Mouse (Mus musculus): ENCODE data around the gene Card10. TPM values are rescaled to one million over a fixed set of nuclear protein-coding genes. Genes with fewer than 3 reads are reported as not detected.

Gene Card10
- polyA plus RNA-seq, 2 experiments from 2014 or later: not detected

DNA sequence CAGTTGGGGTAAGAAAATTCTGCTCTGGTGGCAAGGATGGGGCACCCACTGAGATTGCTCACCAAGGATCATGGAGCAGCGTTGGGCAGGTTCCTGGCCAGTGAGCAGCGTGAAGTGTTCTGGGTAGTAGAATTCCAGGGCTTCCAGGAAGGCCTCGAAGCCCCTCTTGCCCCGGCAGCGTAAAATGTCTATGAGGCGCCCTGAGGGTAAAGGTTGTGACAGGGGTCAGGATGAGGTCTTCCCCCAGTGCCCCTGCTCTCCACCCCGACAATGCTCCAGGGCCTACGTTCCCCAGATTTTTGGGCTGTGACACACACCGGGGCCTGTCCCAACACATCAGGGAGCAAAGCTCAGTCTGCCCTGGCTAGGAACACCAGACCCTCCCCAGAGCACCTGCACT, 1.3 kb downstream of the Card10 start:
- ATAC-seq: no peak

DNA sequence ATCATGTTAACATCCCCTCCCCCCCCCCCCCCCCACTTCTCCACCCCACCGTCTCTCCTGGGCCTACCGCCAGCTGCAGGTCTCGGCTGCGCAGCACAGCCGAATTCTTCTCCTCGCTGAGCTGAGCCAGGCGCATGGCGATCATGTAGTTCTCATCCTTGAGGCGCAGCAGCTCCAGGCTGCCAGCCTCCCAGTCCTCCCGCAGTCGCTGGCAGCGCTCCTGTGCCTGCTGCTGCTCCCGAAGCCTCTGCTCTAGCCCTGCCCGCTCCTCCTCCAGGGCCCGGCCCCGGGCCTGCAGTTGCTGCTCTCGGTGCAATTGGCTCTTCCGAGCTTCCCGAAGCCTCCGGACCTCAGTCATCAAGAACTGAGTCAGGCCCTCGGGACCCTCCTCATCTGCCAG, 3.8 kb downstream of the Card10 start:
- ATAC-seq: no peak

DNA sequence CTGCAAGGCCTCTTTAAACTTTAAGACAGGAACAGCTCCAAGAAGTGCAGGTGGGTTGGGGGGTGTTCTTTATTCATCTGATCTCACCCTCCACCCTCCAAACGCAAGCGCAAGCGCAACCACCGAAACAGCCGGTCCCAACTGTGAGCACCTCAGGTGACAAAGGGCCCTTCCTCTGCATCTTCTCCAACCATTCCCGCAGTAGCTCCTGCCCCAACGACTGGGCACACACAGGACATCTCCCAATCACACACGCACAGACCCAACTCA, 5.8 kb downstream of the Card10 start:
- no peak for ATAC-seq

DNA sequence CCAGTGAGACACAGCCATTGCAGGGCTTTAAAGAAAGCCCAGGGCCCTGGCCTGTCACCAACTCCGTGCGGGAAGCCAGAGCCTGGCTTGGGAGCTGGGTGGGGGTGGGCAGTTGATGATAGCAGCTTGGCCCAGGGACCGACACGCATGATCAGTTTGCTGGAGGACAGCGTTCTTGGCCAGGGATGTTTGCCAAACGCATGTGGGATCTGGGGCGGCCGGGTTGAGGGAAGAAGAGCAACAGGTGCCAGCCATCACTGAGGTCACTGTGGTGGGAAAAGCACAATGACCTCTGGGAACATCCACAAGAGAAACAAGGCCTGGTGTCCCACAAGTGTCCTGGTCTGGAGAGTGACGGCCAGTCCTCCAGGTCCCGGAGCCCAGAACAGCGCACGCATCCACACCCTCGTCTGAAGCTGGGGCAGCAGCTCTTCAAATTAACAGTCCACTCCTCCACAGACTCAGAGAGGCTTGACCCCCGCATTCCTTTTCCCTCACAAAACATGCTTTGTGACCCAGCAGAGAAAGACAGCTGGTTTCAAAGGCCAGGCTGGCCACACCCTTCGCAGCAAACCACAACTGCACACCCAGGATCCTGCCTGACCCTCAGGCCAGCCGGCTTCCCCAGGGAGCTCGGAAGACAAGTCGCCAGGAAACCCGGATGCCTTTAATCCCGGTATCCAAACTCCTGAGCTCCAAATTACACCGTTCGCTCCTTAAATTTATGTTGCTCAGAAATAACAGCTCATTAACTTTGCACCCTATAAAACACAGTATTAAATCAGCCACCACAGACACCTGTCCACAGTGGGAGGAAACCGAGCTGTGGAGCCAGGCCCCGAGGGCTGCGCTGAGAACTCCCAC, 6.4 kb downstream of the Card10 start:
- ATAC-seq: no peak

DNA sequence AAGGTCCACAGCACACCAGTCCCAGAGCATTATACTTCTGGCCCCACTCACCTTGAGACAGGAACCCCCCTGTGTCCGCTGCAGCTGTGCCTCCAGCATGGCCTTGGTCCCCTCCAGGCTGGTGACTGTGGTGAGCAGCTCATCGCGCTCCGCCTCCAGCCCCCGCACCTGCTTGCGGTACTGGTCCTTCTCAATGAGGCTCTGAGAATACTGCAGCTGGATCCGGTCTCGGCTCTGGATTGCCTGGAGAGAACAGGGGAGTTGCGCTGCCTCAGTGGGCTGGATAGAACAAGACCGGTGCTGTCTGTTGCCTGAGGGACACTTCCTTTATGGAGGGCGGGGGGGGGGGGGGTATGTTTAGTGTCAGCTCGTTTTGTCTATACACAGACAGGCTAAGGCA, 11.9 kb downstream of the Card10 start:
- ATAC-seq: no peak

DNA sequence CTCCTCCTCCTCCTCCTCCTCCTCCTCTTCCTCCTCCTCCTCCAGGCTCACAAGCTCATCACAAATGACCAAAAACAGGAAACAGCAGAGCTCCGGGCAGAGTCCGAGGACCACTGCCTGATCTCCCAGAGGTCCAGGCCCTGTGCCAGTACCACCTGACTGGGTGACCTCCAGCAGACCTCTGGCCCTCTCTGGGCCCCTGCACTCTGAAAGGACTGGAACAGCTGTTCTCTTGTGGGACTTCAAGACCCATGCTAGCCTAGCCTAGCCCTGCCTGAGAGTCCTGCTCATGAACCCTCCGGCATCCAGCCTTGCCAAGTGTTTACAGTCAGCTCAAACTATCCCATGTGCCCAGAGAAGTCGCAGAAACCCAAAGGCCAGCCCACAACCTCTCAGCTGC, 12.4 kb downstream of the Card10 start:
- ATAC-seq: no peak

DNA sequence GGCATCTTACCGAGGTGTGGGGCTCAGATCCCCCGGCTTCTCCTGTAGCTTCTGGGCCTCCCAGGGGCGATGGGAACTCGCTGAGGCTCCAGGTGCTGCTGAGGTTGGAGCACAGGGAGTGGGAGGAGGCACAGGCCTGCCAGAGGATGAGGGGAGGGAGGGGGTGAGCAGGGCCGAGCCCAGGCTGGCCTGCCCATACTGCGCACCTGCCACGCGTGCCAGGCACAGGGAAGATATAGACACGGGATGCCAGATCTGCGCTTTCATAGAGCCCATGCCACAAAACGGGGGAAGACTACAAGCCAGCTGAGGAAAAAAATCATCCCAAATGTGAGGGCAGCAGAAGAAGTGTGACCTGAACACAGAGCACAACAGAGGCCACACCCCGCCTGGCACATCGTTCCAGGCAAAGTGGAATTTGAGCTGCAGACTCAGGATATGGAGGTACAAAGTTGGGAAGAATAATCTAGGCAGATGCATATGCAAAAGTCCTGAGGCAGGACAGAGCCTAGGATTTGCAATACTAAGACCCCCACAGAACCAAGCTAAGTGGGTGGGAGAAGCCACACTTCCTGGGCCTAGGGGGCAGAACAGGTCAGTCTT, 13.0 kb downstream of the Card10 start:
- ATAC-seq: no peak

DNA sequence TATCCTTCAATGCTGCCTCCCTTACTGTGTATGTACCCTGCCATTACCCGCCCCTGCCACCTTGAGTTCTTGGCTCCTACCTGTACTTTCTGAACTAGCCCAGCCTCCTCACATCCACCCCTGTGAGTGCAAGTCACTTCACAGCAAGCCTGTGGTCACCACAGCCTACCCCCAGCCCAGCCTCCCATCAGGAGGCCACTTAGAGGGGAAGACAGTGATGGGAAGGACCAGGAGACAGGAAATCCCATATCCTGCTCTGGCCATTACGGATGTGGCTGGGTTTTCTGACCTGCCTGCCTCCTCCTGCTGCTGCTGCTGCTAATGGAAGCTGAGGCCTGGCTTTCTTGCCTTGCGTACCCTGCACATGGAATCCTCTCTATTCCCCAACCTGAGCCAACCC, 14.8 kb downstream of the Card10 start:
- ATAC-seq: no peak

DNA sequence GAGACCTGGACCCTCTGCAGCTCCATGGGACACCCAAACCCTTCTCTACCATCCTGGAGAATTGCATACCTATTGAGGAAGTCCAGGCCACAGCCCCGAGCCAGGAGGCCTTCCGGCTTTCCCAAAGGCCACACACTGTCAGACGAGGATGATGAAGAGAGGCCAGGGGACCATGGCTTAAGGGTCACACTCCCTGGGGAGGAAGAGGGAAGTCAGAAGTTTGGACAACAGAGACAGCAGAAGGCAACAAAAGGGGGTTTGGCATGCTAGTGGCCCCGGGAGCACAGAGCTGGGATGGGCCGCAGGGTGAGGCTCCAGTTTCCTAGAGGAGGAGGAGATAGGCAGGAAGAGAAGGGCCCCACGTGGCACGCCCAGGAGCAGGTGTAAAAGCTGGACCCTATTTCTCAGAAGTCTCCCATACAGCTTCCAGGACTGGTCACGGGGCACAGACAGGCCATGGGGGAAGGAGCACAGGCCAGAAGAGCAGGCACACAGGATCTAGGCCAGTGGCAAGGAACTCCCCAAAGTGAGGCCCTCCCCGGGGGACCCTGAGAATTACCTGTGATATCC, 15.5 kb downstream of the Card10 start:
- no peak for ATAC-seq

DNA sequence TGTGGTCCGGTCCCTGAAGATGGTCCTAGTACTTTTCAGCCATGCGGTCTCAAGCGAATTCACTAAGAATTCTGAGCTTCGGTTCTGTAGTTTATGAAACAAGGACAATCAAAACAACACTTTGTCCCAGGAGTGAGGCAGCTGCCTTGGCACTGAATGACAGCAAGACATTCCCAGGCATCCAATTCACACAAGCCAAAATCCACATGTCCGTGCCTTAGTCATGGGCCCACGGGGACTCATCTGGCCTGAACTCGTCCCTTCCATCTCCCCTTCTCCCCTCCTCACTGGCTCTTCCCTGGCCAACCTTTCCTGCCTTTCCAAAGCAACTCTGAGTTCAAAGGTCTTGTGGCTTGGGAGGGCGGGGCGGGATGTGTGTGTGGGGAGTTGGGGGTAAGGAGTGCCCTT, 16.4 kb downstream of the Card10 start:
- ATAC-seq: no peak

DNA sequence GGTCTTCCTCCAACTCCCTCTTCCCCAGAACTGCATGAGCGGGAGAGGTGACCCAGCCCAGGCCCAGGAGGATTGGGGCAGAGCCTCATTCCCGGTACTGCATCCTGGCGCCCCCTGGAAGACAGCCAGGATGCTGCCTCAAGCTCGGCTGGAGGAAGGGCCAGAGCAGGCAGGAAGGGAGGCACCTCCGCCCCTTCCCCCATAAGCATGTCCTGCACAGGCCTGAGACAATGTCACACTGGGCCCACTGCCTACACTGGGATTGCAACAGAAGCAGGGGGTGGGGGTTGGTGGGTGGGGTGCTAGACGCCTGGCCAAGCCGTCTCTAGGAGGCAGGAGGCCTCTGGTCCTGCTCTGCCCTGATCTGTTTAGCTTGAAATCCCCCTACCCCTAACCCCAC, 16.9 kb downstream of the Card10 start:
- no peak for ATAC-seq

DNA sequence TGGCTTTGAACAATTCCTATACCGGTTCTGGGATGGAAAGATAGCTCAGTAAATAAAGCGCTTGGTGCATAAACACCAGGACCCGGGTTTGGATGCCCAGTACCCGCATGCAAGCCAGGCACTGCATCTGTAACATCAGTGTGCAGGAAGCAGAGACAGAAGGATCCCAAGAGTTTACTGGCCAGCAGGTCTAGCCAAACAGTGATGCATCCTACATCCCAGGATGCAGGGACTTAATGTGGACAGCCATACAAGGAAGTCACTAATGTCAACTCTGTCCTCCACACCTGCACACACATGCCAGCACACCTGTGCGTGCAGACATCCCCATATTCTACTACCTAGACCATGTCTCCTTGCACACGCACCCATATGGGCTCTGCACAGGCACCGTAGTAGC, 17.6 kb downstream of the Card10 start:
- no peak for ATAC-seq

DNA sequence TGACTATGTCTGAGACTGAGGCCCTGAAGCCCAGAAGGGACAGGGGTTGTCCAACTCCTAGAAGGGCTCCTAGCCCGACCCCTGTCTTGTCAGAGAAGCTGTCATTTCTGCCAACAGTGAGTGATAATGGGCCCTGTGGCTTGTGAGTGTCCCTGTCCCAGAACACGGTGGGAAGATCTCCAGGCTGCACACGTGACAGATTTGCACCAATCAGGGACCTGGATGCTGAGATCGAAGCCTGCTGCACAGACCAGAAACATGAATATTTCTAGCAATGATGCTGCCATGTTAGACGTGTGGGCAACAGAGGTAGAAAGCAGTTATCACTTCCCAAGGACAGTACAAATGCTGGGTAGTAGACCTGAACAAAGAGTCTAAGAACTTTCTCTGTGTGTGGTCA, 18.3 kb downstream of the Card10 start:
- no peak for ATAC-seq

DNA sequence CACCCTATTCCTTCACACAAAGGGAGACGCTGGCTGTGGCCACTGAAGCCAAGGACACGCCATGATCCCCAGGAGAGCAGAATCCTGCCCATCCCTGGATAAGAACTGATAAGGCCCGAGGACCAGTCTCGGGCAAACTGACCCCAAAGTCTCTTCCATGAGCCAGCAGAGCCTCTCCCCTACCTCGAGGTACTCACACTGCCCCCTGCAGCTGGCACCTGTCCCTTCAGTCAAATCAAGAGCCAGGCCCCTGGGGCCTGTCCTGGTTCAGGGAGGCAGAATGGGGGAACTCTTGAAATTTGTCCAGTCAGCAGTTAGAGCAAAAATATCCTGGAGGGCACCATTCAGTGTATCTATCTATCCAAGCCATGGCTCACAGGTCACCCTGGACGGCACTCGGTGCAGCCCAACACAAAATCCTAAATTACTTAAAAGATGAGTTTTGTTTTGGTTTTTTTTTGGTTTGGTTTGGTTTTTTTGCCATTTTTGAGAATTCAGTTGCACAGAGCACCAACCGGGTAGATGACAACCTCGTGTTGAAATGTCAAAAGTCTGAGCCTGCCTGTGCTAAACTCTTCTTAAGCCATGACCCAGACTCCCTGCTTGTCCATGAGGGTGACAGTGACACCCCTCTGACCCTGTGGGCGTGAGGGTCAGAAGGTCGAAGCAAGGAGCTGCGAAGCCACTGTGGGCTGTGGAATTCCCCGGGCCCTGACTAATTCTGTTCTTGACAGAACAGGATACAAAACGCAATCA, 20.3 kb downstream of the Card10 start:
- no peak for ATAC-seq

DNA sequence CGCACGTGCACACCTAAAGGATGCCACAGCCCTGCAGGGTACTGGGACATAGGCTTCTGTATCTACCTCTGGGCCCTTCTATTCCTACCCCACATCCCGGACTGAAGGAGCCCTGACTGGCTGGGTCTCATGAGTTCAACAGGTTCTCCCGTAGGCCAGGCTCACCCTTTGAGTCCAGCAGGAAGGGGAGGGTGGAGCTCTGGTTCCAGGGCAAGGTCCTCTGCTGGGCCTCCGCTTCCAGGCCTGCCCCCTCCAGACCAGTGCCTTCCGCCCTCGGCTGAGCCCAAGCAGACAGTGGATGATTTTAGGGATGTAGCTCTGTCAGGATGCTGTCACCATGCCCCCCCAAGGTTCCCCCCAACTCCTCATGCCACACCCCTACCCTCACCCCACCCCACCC, 21.9 kb downstream of the Card10 start:
- ATAC-seq: no peak

DNA sequence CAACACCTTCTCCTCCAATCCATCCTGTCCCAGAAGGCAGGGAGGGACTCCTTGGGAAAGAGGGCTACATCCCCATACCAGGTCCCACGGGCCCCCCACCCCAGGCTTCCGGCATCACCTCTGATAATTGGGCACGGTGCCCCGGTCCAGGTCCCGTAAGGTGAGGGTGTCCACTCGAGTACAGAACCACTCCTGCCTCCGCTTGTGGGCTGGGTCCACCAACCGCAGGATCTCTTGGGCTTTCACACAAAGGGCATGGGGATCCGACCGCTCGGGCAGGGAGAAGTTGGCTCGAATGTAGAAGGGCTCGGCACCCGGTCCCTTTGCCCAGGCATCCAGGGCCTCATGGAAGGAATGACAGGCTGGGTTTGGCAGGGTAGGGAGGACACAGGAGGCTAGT, 22.5 kb downstream of the Card10 start:
- no peak for ATAC-seq

DNA sequence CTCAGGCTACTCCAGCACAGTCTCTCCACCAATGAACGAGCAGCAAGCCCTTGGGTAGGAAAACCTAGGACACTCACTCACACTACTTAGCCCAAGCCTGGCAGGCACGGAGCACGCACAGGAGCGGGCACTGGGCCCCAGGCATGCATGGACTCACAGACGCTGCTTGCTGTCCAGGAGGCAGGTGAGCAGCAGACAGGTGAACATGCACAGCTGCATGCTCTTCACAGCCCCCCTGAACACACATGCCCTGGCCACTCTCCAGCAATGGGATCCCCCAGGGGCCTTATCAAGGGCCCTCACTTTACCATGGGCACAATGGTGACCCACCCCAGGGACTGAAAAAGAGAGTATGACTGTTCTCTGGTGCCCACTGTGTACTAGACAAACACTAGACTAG, 23.2 kb downstream of the Card10 start:
- ATAC-seq: no peak

DNA sequence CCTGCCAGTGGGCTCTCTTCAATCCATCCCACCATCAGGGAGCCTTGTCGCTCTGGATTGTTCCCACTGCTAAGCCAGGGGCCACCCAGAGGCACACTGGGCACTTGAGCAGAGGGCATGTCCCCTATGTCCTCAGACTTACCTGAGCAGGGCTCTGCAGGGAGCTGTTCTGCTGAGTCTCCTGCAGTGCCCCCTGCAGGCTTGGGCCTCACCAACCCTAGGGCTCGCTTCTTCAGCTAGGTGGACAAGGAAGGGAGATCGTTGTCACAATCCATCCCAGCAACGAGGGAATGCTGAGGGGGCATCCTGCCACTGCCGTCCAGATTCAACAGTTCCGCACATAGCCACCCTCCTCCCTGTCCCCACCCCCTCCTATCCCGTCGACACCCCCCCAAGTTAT, 23.6 kb downstream of the Card10 start:
- ATAC-seq: no peak

DNA sequence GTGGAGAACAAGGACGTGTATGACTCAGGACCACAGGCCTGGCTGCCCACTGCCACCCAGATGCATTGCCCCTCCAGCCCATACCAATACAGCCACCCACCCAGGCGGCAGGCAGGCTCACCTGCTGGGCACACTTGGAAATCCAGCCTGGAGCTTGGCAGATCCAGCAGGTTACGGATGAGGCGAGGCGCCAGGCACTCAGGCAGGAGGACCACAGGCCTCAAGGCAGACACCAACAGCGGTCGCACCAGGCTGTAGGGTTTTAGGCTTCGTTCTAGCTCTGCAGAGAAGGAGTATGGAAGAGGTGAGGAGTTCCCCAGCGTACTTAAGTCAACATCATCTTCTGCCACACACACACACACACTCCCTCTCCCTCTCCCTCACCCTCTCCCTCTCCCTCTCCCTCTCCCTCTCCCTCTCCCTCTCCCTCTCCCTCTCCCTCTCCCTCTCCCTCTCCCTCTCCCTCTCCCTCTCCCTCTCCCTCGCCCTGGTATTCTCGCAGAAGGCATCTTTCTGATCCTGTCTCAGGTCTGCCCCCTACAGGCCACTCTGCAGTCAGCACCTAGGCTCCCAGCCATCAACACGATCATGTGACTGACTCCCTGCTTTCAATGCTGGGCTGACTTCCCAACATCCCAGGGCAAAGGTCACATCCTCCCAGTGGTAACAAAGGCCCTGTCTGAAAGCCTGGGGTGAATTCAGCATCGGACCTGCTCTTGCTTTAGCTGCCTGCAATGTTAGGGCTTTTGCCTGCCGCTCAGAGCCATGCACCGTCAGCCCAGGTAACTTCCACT, 24.6 kb downstream of the Card10 start:
- no peak for ATAC-seq

DNA sequence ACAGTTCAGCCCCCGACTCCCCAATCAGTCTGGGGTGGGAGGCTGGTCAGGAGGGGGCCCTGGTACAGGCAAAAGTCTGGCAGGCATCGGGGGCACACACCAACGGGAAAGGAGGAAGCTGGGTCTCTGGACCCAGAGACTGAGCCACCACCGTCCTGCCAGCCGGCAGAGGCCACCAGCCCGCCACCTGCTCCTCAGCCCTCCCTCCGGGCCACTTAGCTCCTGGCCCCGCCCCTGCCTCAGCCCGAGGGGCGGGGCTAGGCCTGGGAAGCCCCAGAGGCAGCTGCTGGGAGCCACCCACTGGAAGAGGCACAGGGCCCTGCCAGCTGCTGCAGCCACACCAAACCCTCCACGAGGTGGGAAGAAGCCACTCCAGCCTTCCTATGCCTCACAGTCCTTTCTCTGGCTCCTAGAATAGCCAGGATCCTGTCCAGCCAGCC, 29.5 kb downstream of the Card10 start, which contains the start of gene Mfng:
TSS of gene Mfng (minus strand) at position 186 of the 440 bp plus-strand sequence.
- ATAC-seq: peak; percentile 74

DNA sequence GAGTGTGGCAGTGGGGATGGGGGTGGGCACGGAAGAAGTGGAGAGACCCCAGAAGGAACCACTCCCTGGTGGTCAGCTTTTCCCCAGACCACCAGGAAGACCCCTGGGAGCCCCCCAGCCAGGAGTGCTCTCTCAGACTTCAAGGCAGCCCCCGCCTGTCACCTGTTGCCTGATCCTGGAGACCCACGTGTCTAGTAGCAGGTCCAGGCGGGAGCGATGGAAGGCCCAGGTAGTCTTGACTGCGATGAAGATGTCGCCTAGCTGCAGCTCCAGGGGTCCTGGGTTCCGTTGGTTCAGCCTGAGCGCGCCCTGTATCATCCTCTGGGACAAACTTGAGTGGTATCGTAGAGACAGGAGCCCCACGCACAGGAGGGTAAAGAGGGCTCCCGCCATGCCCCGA, 30.0 kb downstream of the Card10 start:
- ATAC-seq: no peak

DNA sequence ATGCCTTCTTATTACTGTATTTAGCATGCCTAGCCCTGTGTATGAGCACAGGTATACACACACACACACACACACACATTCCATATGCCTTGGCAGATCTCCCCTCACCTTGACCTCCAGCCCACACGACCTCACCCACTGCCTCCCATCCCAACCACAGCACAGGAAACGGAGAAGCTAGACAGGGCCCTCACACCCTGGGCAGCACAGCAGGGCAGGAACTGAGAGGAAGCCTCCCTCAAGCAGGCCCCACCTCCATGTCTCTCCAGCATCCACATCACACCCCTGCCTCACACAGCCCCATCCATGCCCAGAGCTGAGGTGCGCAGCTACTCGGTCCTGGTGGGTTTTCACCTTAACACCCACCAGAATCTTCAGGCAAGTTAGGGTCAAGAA, 30.5 kb downstream of the Card10 start:
- ATAC-seq: peak; percentile 76

All from activated CD4-positive, CD25-positive, alpha-beta regulatory T cell, adult 4 months (primary cell).